Mouse (Mus musculus): Measurements from ENCODE around the gene Gm13694.

- TF ChIP-seq ZNF384 (IDR thresholded peaks at IDR 0.05; ENCODE audit: low read depth, low read length), result no peak
- TF ChIP-seq ZC3H11A (IDR thresholded peaks at IDR 0.05; ENCODE audit: borderline replicate concordance, low read depth, low read length), result no peak
- no peak for TF ChIP-seq MAFK (IDR thresholded peaks at IDR 0.05; ENCODE audit: insufficient read depth, low read depth, low read length)
- no peak for TF ChIP-seq HCFC1 (IDR thresholded peaks at IDR 0.05; ENCODE audit: borderline replicate concordance, insufficient read depth, low read length)
- TF ChIP-seq CHD2 (IDR thresholded peaks at IDR 0.05; ENCODE audit: low read depth, low read length), result no peak
Measured at GRCm38 (mm10) chr2:83941378-83941777, 37.4 kb upstream of the Gm13694 start.

Measured in ES-E14 (cell line).